Comparison of ENCODE assay signal across 17 mouse cellular contexts in the genomic region with DNA sequence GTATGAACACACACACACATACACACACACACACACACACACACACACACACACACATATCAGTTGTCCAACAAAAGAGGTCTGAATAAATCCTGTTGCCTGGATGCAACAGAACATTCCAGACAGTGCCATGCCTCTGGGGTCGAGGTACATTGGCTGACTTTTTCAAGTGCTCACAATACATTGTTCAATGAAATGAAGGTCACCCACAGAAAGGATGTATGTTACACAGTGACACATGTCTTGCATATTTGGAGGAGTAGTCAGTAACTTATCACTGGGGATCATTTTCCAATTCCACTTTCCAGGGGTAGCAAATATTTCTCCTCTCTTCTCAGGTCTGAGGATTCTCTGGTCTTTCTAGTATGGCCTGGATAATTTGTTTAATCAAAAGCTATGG. TPM values are rescaled to one million over a fixed set of nuclear protein-coding genes. Genes with fewer than 3 reads are reported as not detected.
DNase-seq lines count a peak whose midpoint lies in the region; ATAC-seq lines count a peak whose summit lies in the region.
"Had no signal": no experiment of that assay in that cellular context is flagged by ENCODE, and none has a peak within 500 bp of the region (broad histone marks: within the 10 kb centered on the region; RNA-seq: fewer than 3 reads in every experiment).

No protein-coding gene starts in this region.

- no peaks in the 10 kb centered on the region for H3K9me3 ChIP-seq in hindbrain, embryonic 12.5 days (replicated peaks)
- no peaks in the 10 kb centered on the region for H3K9me3 ChIP-seq in hindbrain, embryonic 16.5 days (ENCODE audit: control insufficient read depth, low read length)
- H3K9me3 ChIP-seq in forebrain, embryonic 14.5 days (replicated peaks; ENCODE audit: control insufficient read depth, low read length), result no peaks in the 10 kb centered on the region
- no peaks in the 10 kb centered on the region for H3K9me3 ChIP-seq in forebrain, embryonic 16.5 days (ENCODE audit: control insufficient read depth, low read length)
- H3K9me3 ChIP-seq in midbrain, embryonic 15.5 days, result no peaks in the 10 kb centered on the region
- H3K9me3 ChIP-seq: embryonic facial prominence, embryonic 12.5 days; G1E; limb, embryonic 13.5 days; liver, embryonic 15.5 days; stomach, embryonic 15.5 days had no signal

- no peak for DNase-seq in forebrain, embryonic 14.5 days (ENCODE audit: low spot score)
- DNase-seq in embryo, embryonic 10.5 days (ENCODE audit: low spot score), result no peak
- no peak for DNase-seq in liver
- DNase-seq: thymus, adult 2 months had no signal

- H3K36me3 ChIP-seq in hindbrain, embryonic 12.5 days, result no peaks in the 10 kb centered on the region
- no peaks in the 10 kb centered on the region for H3K36me3 ChIP-seq in hindbrain, embryonic 16.5 days (ENCODE audit: control insufficient read depth, insufficient read depth, low read length)
- H3K36me3 ChIP-seq in forebrain, embryonic 14.5 days (ENCODE audit: control insufficient read depth, insufficient read depth, low read length), result no peaks in the 10 kb centered on the region
- H3K36me3 ChIP-seq in forebrain, embryonic 16.5 days (ENCODE audit: control insufficient read depth, insufficient read depth), result no peaks in the 10 kb centered on the region
- H3K36me3 ChIP-seq in midbrain, embryonic 15.5 days (replicated peaks), result no peaks in the 10 kb centered on the region
- H3K36me3 ChIP-seq: embryonic facial prominence, embryonic 12.5 days; G1E; limb, embryonic 13.5 days; liver, embryonic 15.5 days; stomach, embryonic 15.5 days had no signal

- ATAC-seq in hindbrain, embryonic 12.5 days (ENCODE audit: low FRiP score), result no peak
- ATAC-seq in hindbrain, embryonic 16.5 days, result no peak
- no peak for ATAC-seq in forebrain, embryonic 14.5 days
- ATAC-seq in forebrain, embryonic 16.5 days, result no peak
- no peak for ATAC-seq in midbrain, embryonic 15.5 days (replicated peaks)
- ATAC-seq: intestine, postnatal 0 days had no signal

- WGBS in hindbrain, embryonic 12.5 days, result 57% methylated on average over 1 of the region's 1 CpGs
- 33% methylated on average over 1 of the region's 1 CpGs for WGBS in hindbrain, embryonic 16.5 days
- WGBS in forebrain, embryonic 14.5 days, result 69% methylated on average over 1 of the region's 1 CpGs
- WGBS in forebrain, embryonic 16.5 days, result 52% methylated on average over 1 of the region's 1 CpGs
- 55% methylated on average over 1 of the region's 1 CpGs for WGBS in midbrain, embryonic 15.5 days

- H3K27ac ChIP-seq in hindbrain, embryonic 12.5 days, result peak overlapping the region; percentile 66; the same call in 1 of the 2 replicates
- no peak overlapping the region for H3K27ac ChIP-seq in hindbrain, embryonic 16.5 days (ENCODE audit: low read depth, low read length)
- peak overlapping the region; percentile 88; the same call in 1 of the 2 replicates for H3K27ac ChIP-seq in forebrain, embryonic 14.5 days (ENCODE audit: low read depth, low read length)
- H3K27ac ChIP-seq in forebrain, embryonic 16.5 days (ENCODE audit: low read length), result peak overlapping the region; percentile 74
- H3K27ac ChIP-seq in midbrain, embryonic 15.5 days, result 0 out of 2 replicates have a peak overlapping the region, but pooled peaks have one; percentile 42
- H3K27ac ChIP-seq: embryonic facial prominence, embryonic 12.5 days; kidney, postnatal 0 days; limb, embryonic 13.5 days; liver, embryonic 15.5 days had no signal

- peaks cover 2% of the 10 kb centered on the region; the same call in 1 of the 2 replicates for H3K27me3 ChIP-seq in hindbrain, embryonic 12.5 days
- no peaks in the 10 kb centered on the region for H3K27me3 ChIP-seq in hindbrain, embryonic 16.5 days (replicated peaks; ENCODE audit: control insufficient read depth, insufficient read depth, low read length)
- no peaks in the 10 kb centered on the region for H3K27me3 ChIP-seq in forebrain, embryonic 14.5 days (replicated peaks; ENCODE audit: control insufficient read depth, insufficient read depth, low read length)
- H3K27me3 ChIP-seq in forebrain, embryonic 16.5 days (replicated peaks; ENCODE audit: control insufficient read depth, insufficient read depth, low read length), result no peaks in the 10 kb centered on the region
- H3K27me3 ChIP-seq in midbrain, embryonic 15.5 days (replicated peaks), result no peaks in the 10 kb centered on the region
- H3K27me3 ChIP-seq: embryonic facial prominence, embryonic 12.5 days; limb, embryonic 13.5 days; stomach, embryonic 15.5 days had no signal

- H3K4me1 ChIP-seq in hindbrain, embryonic 12.5 days, result peaks cover 32% of the 10 kb centered on the region
- peaks cover 16% of the 10 kb centered on the region for H3K4me1 ChIP-seq in hindbrain, embryonic 16.5 days (ENCODE audit: control insufficient read depth, insufficient read depth, low read depth, low read length)
- H3K4me1 ChIP-seq in forebrain, embryonic 14.5 days (ENCODE audit: control insufficient read depth, insufficient read depth, low read length), result peaks cover 45% of the 10 kb centered on the region
- H3K4me1 ChIP-seq in forebrain, embryonic 16.5 days (replicated peaks; ENCODE audit: control insufficient read depth, insufficient read depth, low read length), result peaks cover 39% of the 10 kb centered on the region
- H3K4me1 ChIP-seq in midbrain, embryonic 15.5 days, result peaks cover 33% of the 10 kb centered on the region
- H3K4me1 ChIP-seq: embryonic facial prominence, embryonic 12.5 days; liver, embryonic 15.5 days had no signal

- no peak overlapping the region for H3K4me3 ChIP-seq in hindbrain, embryonic 12.5 days
- no peak overlapping the region for H3K4me3 ChIP-seq in hindbrain, embryonic 16.5 days (ENCODE audit: low read length)
- H3K4me3 ChIP-seq in forebrain, embryonic 14.5 days (ENCODE audit: low read depth, low read length), result no peak overlapping the region
- no peak overlapping the region for H3K4me3 ChIP-seq in forebrain, embryonic 16.5 days (replicated peaks; ENCODE audit: low read length)
- no peak overlapping the region for H3K4me3 ChIP-seq in midbrain, embryonic 15.5 days
- H3K4me3 ChIP-seq: embryonic facial prominence, embryonic 12.5 days; limb, embryonic 13.5 days; liver, embryonic 15.5 days; myocyte; stomach, embryonic 15.5 days had no signal

- H3K4me2 ChIP-seq in hindbrain, embryonic 12.5 days (replicated peaks), result no peak overlapping the region
- no peak overlapping the region for H3K4me2 ChIP-seq in hindbrain, embryonic 16.5 days (ENCODE audit: low read length)
- no peak overlapping the region for H3K4me2 ChIP-seq in forebrain, embryonic 14.5 days (ENCODE audit: low read length)
- no peak overlapping the region for H3K4me2 ChIP-seq in forebrain, embryonic 16.5 days (ENCODE audit: low read length)
- H3K4me2 ChIP-seq in midbrain, embryonic 15.5 days, result no peak overlapping the region
- H3K4me2 ChIP-seq: embryonic facial prominence, embryonic 12.5 days; heart, embryonic 11.5 days; limb, embryonic 13.5 days; liver, embryonic 15.5 days; stomach, embryonic 15.5 days had no signal

- no peak overlapping the region for H3K9ac ChIP-seq in hindbrain, embryonic 12.5 days
- no peak overlapping the region for H3K9ac ChIP-seq in hindbrain, embryonic 16.5 days (ENCODE audit: low read depth, low read length)
- no peak overlapping the region for H3K9ac ChIP-seq in forebrain, embryonic 14.5 days (ENCODE audit: low read length)
- no peak overlapping the region for H3K9ac ChIP-seq in forebrain, embryonic 16.5 days (replicated peaks; ENCODE audit: low read depth, low read length)
- no peak overlapping the region for H3K9ac ChIP-seq in midbrain, embryonic 15.5 days
- H3K9ac ChIP-seq: embryonic facial prominence, embryonic 12.5 days; liver, embryonic 15.5 days; stomach, embryonic 15.5 days had no signal

RNA-seq across cellular contexts. Expression of gene Ppp1r26, which starts 59.8 kb away (rescaled TPM):
- 10.0 and 10.6 TPM in 2 replicates for polyA plus RNA-seq in hindbrain, embryonic 12.5 days (2016; fragmentation: Nextera tagmentation; extraction: Ambion mirVana)
- 14.5 and 17.4 TPM in 2 replicates for polyA plus RNA-seq in hindbrain, embryonic 16.5 days (2015; fragmentation: Nextera tagmentation; extraction: Ambion mirVana)
- 4.6 and 5.6 TPM in 2 replicates for polyA plus RNA-seq in forebrain, embryonic 14.5 days (2014; fragmentation: Nextera tagmentation; extraction: Ambion mirVana)
- polyA plus RNA-seq in forebrain, embryonic 16.5 days (2015; fragmentation: Nextera tagmentation; extraction: Ambion mirVana), result 8.9 and 11.5 TPM in 2 replicates
- polyA plus RNA-seq in midbrain, embryonic 15.5 days (2015; fragmentation: Nextera tagmentation; extraction: Ambion mirVana), result 20.2 and 20.3 TPM in 2 replicates
- polyA plus RNA-seq: G1E, myocyte had no signal
